Mouse (Mus musculus): ENCODE measurements at regions not wholly inside any gene's neighbourhood (a gene's known extent, or its start where the extent isn't known, plus 50 kb on each side); places are given as distances from the start of the nearest gene placed in this dataset.

GRCm38 (mm10) chr15:61244511-61244910 lies 321.7 kb upstream of the A1bg start:
- Histone ChIP-seq H3K27ac (ENCODE audit: low read depth) (no peak overlapping the region), H3K36me3 (replicated peaks; ENCODE audit: control insufficient read depth, insufficient read depth, low read length) (no peaks in the 10 kb centered on the region), H3K27me3 (ENCODE audit: control insufficient read depth, insufficient read depth, low read length) (no peaks in the 10 kb centered on the region), H3K4me3 (ENCODE audit: low read depth, low read length) (no peak overlapping the region), H3K4me2 (ENCODE audit: low read depth, low read length) (no peak overlapping the region), H3K9ac (replicated peaks; ENCODE audit: low read depth, low read length) (no peak overlapping the region), H3K4me1 (ENCODE audit: control insufficient read depth, insufficient read depth) (no peaks in the 10 kb centered on the region), H3K9me3 (replicated peaks; ENCODE audit: control insufficient read depth, low read length) (no peaks in the 10 kb centered on the region)
- 52% methylated on average over 2 of the region's 2 CpGs for WGBS
- ATAC-seq (ENCODE audit: insufficient read depth, low read depth), result no peak
- DNase-seq (ENCODE audit: low spot score), result no peak
- TF ChIP-seq CTCF (IDR thresholded peaks at IDR 0.05; ENCODE audit: low read depth), result no peak

GRCm38 (mm10) chr15:61242161-61242681 lies 319.4 kb upstream of the A1bg start:
- H3K36me3 ChIP-seq (replicated peaks; ENCODE audit: control insufficient read depth, insufficient read depth, low read length), result no peaks in the 10 kb centered on the region
- H3K9me3 ChIP-seq (replicated peaks; ENCODE audit: control insufficient read depth, low read length), result no peaks in the 10 kb centered on the region
- TF ChIP-seq CTCF (IDR thresholded peaks at IDR 0.05; ENCODE audit: low read depth) (no peak), EP300 (IDR thresholded peaks at IDR 0.05; ENCODE audit: low read depth) (no peak)
- DNase-seq (ENCODE audit: low spot score), result no peak
- H3K27ac ChIP-seq (ENCODE audit: low read depth), result no peak overlapping the region
- no peak overlapping the region for H3K4me2 ChIP-seq (ENCODE audit: low read depth, low read length)
- no peak overlapping the region for H3K4me3 ChIP-seq (ENCODE audit: low read depth, low read length)
- H3K27me3 ChIP-seq (ENCODE audit: control insufficient read depth, insufficient read depth, low read length), result no peaks in the 10 kb centered on the region
- ATAC-seq (ENCODE audit: insufficient read depth, low read depth), result no peak
- H3K4me1 ChIP-seq (ENCODE audit: control insufficient read depth, insufficient read depth), result no peaks in the 10 kb centered on the region
- no peak overlapping the region for H3K9ac ChIP-seq (replicated peaks; ENCODE audit: low read depth, low read length)
- 40% methylated on average over 2 of the region's 2 CpGs for WGBS

- no peak overlapping the region for H3K27ac ChIP-seq (ENCODE audit: low read depth)
- H3K4me3 ChIP-seq (ENCODE audit: low read depth, low read length), result no peak overlapping the region
- ATAC-seq (ENCODE audit: insufficient read depth, low read depth) (no peak), DNase-seq (ENCODE audit: low spot score) (no peak)
- no peaks in the 10 kb centered on the region for H3K27me3 ChIP-seq (ENCODE audit: control insufficient read depth, insufficient read depth, low read length)
- no peak overlapping the region for H3K9ac ChIP-seq (replicated peaks; ENCODE audit: low read depth, low read length)
- H3K36me3 ChIP-seq (replicated peaks; ENCODE audit: control insufficient read depth, insufficient read depth, low read length), result no peaks in the 10 kb centered on the region
- no peaks in the 10 kb centered on the region for H3K4me1 ChIP-seq (ENCODE audit: control insufficient read depth, insufficient read depth)
- H3K4me2 ChIP-seq (ENCODE audit: low read depth, low read length), result no peak overlapping the region
- TF ChIP-seq EP300 (IDR thresholded peaks at IDR 0.05; ENCODE audit: low read depth) (no peak), CTCF (IDR thresholded peaks at IDR 0.05; ENCODE audit: low read depth) (no peak)
- H3K9me3 ChIP-seq (replicated peaks; ENCODE audit: control insufficient read depth, low read length), result no peaks in the 10 kb centered on the region
- 61% methylated on average over 1 of the region's 1 CpGs for WGBS
These were observed 318.9 kb upstream of the A1bg start for GRCm38 (mm10) chr15:61241741-61242140.

- ATAC-seq (ENCODE audit: insufficient read depth, low read depth) (no peak), DNase-seq (ENCODE audit: low spot score) (no peak)
- TF ChIP-seq EP300 (IDR thresholded peaks at IDR 0.05; ENCODE audit: low read depth) (no peak), CTCF (IDR thresholded peaks at IDR 0.05; ENCODE audit: low read depth) (no peak)
- Histone ChIP-seq H3K4me2 (ENCODE audit: low read depth, low read length) (no peak overlapping the region), H3K36me3 (replicated peaks; ENCODE audit: control insufficient read depth, insufficient read depth, low read length) (no peaks in the 10 kb centered on the region), H3K27me3 (ENCODE audit: control insufficient read depth, insufficient read depth, low read length) (no peaks in the 10 kb centered on the region), H3K4me1 (ENCODE audit: control insufficient read depth, insufficient read depth) (no peaks in the 10 kb centered on the region), H3K9ac (replicated peaks; ENCODE audit: low read depth, low read length) (no peak overlapping the region), H3K4me3 (ENCODE audit: low read depth, low read length) (no peak overlapping the region), H3K9me3 (replicated peaks; ENCODE audit: control insufficient read depth, low read length) (no peaks in the 10 kb centered on the region), H3K27ac (ENCODE audit: low read depth) (no peak overlapping the region)
These were observed 317.5 kb upstream of the A1bg start for GRCm38 (mm10) chr15:61240344-61240743.

- no peak overlapping the region for H3K9ac ChIP-seq (replicated peaks; ENCODE audit: low read depth, low read length)
- ATAC-seq (ENCODE audit: insufficient read depth, low read depth) (no peak), DNase-seq (ENCODE audit: low spot score) (no peak)
- no peaks in the 10 kb centered on the region for H3K9me3 ChIP-seq (replicated peaks; ENCODE audit: control insufficient read depth, low read length)
- H3K27me3 ChIP-seq (ENCODE audit: control insufficient read depth, insufficient read depth, low read length), result no peaks in the 10 kb centered on the region
- no peak for TF ChIP-seq CTCF (IDR thresholded peaks at IDR 0.05; ENCODE audit: low read depth)
- WGBS, result 82% methylated on average over 7 of the region's 7 CpGs
- no peak overlapping the region for H3K27ac ChIP-seq (ENCODE audit: low read depth)
- no peak overlapping the region for H3K4me3 ChIP-seq (ENCODE audit: low read depth, low read length)
- H3K4me1 ChIP-seq (ENCODE audit: control insufficient read depth, insufficient read depth), result no peaks in the 10 kb centered on the region
- H3K4me2 ChIP-seq (ENCODE audit: low read depth, low read length), result no peak overlapping the region
- no peaks in the 10 kb centered on the region for H3K36me3 ChIP-seq (replicated peaks; ENCODE audit: control insufficient read depth, insufficient read depth, low read length)
These were observed 316.6 kb upstream of the A1bg start for GRCm38 (mm10) chr15:61239414-61239813.

- DNase-seq (ENCODE audit: low spot score), result no peak
- Histone ChIP-seq H3K4me1 (ENCODE audit: control insufficient read depth, insufficient read depth) (no peaks in the 10 kb centered on the region), H3K4me3 (ENCODE audit: low read depth, low read length) (no peak overlapping the region), H3K9me3 (replicated peaks; ENCODE audit: control insufficient read depth, low read length) (no peaks in the 10 kb centered on the region), H3K27me3 (ENCODE audit: control insufficient read depth, insufficient read depth, low read length) (no peaks in the 10 kb centered on the region), H3K36me3 (replicated peaks; ENCODE audit: control insufficient read depth, insufficient read depth, low read length) (no peaks in the 10 kb centered on the region), H3K4me2 (ENCODE audit: low read depth, low read length) (no peak overlapping the region), H3K27ac (ENCODE audit: low read depth) (no peak overlapping the region), H3K9ac (replicated peaks; ENCODE audit: low read depth, low read length) (no peak overlapping the region)
- WGBS, result 62% methylated on average over 12 of the region's 12 CpGs
- TF ChIP-seq CTCF (IDR thresholded peaks at IDR 0.05; ENCODE audit: low read depth), result no peak
- TF ChIP-seq EP300 (IDR thresholded peaks at IDR 0.05; ENCODE audit: low read depth), result no peak
- no peak for ATAC-seq (ENCODE audit: insufficient read depth, low read depth)
These were observed 316.2 kb upstream of the A1bg start for GRCm38 (mm10) chr15:61238996-61239395.

All from heart, postnatal 0 days (tissue).